Mouse (Mus musculus) hindbrain, postnatal 0 days (tissue): ENCODE measurements at regions not wholly inside any gene's neighbourhood (a gene's known extent, or its start where the extent isn't known, plus 50 kb on each side); places are given as distances from the start of the nearest gene placed in this dataset.

Experiments used
- ATAC-seq: fragments of 200-750 bp; cut with Nextera tagmentation; 2 replicates; pipeline ENCODE4 v1.8.0; 2017; ENCODE audit warnings: mild to moderate bottlenecking, moderate TSS enrichment, moderate library complexity
- DNase-seq: peaks from one replicate; pipeline ENCODE4 v3.0.0-alpha.2; 2015; ENCODE audit warnings: low spot score
- H3K27ac ChIP-seq: fragments of 300-500 bp; sonication (generic); 2 replicates; pipeline ENCODE4 v1.5.1; 2014; ENCODE audit warnings: mild to moderate bottlenecking
- H3K27me3 ChIP-seq: fragments of 300-500 bp; sonication (generic); 2 replicates; pipeline ENCODE4 v1.6.1; 2014; ENCODE audit warnings: low read length, mixed read lengths; ENCODE audit not compliant: insufficient read depth
- H3K36me3 ChIP-seq: fragments of 300-500 bp; sonication (generic); 2 replicates; pipeline ENCODE4 v1.6.1; 2014; ENCODE audit warnings: low read length, mixed read lengths; ENCODE audit not compliant: insufficient read depth
- H3K4me1 ChIP-seq: fragments of 300-500 bp; sonication (generic); 2 replicates; pipeline ENCODE4 v1.6.1; 2014; ENCODE audit warnings: antibody characterized with exemption, low read length, mixed read lengths; ENCODE audit not compliant: insufficient read depth
- H3K4me2 ChIP-seq: fragments of 300-500 bp; sonication (generic); 2 replicates; pipeline ENCODE4 v1.6.1; 2014; ENCODE audit warnings: low read depth, mild to moderate bottlenecking, low read length, moderate library complexity, mixed read lengths
- H3K4me3 ChIP-seq: fragments of 300-500 bp; sonication (generic); 2 replicates; pipeline ENCODE4 v1.5.1; 2014; ENCODE audit warnings: low read length
- H3K9ac ChIP-seq: fragments of 300-500 bp; sonication (generic); replicated peaks from 2 replicates; pipeline ENCODE4 v1.6.1; 2014; ENCODE audit warnings: mild to moderate bottlenecking, low read length, moderate library complexity, mixed read lengths
- H3K9me3 ChIP-seq: fragments of 300-500 bp; sonication (generic); 2 replicates; pipeline ENCODE4 v1.6.1; 2016; ENCODE audit warnings: low read length, mixed read lengths
- CTCF ChIP-seq: IDR thresholded peaks from 2 replicates; pipeline ENCODE4 v1.5.1; 2016; ENCODE audit warnings: antibody characterized with exemption, control low read depth, low read depth
- WGBS: fragments of 180-500 bp; shearing (Covaris S2); extraction: QIAGEN DNeasy Blood & Tissue Kit; methylation state at CpG from one replicate; pipeline ENCODE4 v1.1.7; 2014; 5-methylcytosine and 5-hydroxymethylcytosine counted together

GRCm38 (mm10) chr1:27642118-27642517 lies 954.9 kb upstream of the 4931408C20Rik start:
- H3K27me3 ChIP-seq, result no peaks in the 10 kb centered on the region
- no peak overlapping the region for H3K27ac ChIP-seq
- no peaks in the 10 kb centered on the region for H3K9me3 ChIP-seq
- ATAC-seq, result no peak
- H3K4me2 ChIP-seq, result no peak overlapping the region
- no peaks in the 10 kb centered on the region for H3K36me3 ChIP-seq
- H3K4me1 ChIP-seq, result no peaks in the 10 kb centered on the region
- peak; percentile 8 for DNase-seq
- H3K4me3 ChIP-seq, result no peak overlapping the region
- no peak for TF ChIP-seq CTCF
- H3K9ac ChIP-seq, result no peak overlapping the region

GRCm38 (mm10) chr1:27629101-27629500 lies 941.8 kb upstream of the 4931408C20Rik start:
- H3K4me1 ChIP-seq, result no peaks in the 10 kb centered on the region
- no peak for TF ChIP-seq CTCF
- DNase-seq, result no peak
- H3K4me2 ChIP-seq, result no peak overlapping the region
- no peak overlapping the region for H3K9ac ChIP-seq
- ATAC-seq, result no peak
- no peak overlapping the region for H3K27ac ChIP-seq
- H3K9me3 ChIP-seq, result no peaks in the 10 kb centered on the region
- no peaks in the 10 kb centered on the region for H3K36me3 ChIP-seq
- H3K27me3 ChIP-seq, result no peaks in the 10 kb centered on the region
- no peak overlapping the region for H3K4me3 ChIP-seq

GRCm38 (mm10) chr1:27616250-27616649 lies 929.0 kb upstream of the 4931408C20Rik start:
- DNase-seq (peak; percentile 3), ATAC-seq (no peak)
- Histone ChIP-seq H3K27ac (no peak overlapping the region), H3K9me3 (no peaks in the 10 kb centered on the region), H3K4me1 (no peaks in the 10 kb centered on the region), H3K27me3 (no peaks in the 10 kb centered on the region), H3K36me3 (no peaks in the 10 kb centered on the region), H3K4me2 (no peak overlapping the region), H3K4me3 (no peak overlapping the region), H3K9ac (no peak overlapping the region)
- TF ChIP-seq CTCF, result no peak

- WGBS, result 84% methylated on average over 8 of the region's 8 CpGs
- no peak for DNase-seq
- H3K4me1 ChIP-seq, result no peaks in the 10 kb centered on the region
Observed at GRCm38 (mm10) chr1:27608606-27609005, 921.3 kb upstream of the 4931408C20Rik start.

GRCm38 (mm10) chr1:27578776-27579175 lies 891.5 kb upstream of the 4931408C20Rik start:
- no peak overlapping the region for H3K27ac ChIP-seq
- no peaks in the 10 kb centered on the region for H3K27me3 ChIP-seq
- no peak for TF ChIP-seq CTCF
- peak; percentile 21 for DNase-seq
- ATAC-seq, result 0 out of 2 replicates have a peak, but pooled peaks have one; percentile 53
- H3K4me1 ChIP-seq, result no peaks in the 10 kb centered on the region
- no peak overlapping the region for H3K9ac ChIP-seq
- H3K36me3 ChIP-seq, result no peaks in the 10 kb centered on the region
- no peaks in the 10 kb centered on the region for H3K9me3 ChIP-seq
- no peak overlapping the region for H3K4me3 ChIP-seq
- H3K4me2 ChIP-seq, result no peak overlapping the region

More at GRCm38 (mm10) chr1:27608606-27609005, 921.3 kb upstream of the 4931408C20Rik start:
- no peak overlapping the region for H3K4me2 ChIP-seq
- no peak overlapping the region for H3K9ac ChIP-seq
- no peaks in the 10 kb centered on the region for H3K36me3 ChIP-seq
- H3K4me3 ChIP-seq, result no peak overlapping the region
- H3K27me3 ChIP-seq, result no peaks in the 10 kb centered on the region
- no peak for ATAC-seq
- no peak overlapping the region for H3K27ac ChIP-seq
- no peaks in the 10 kb centered on the region for H3K9me3 ChIP-seq
- no peak for TF ChIP-seq CTCF

GRCm38 (mm10) chr1:27559426-27559825 lies 872.2 kb upstream of the 4931408C20Rik start:
- no peaks in the 10 kb centered on the region for H3K36me3 ChIP-seq
- no peaks in the 10 kb centered on the region for H3K4me1 ChIP-seq
- no peaks in the 10 kb centered on the region for H3K27me3 ChIP-seq
- TF ChIP-seq CTCF, result no peak
- DNase-seq, result peak; percentile 12
- H3K9ac ChIP-seq, result no peak overlapping the region
- H3K9me3 ChIP-seq, result no peaks in the 10 kb centered on the region
- no peak for ATAC-seq
- H3K4me3 ChIP-seq, result no peak overlapping the region
- no peak overlapping the region for H3K4me2 ChIP-seq
- H3K27ac ChIP-seq, result no peak overlapping the region

GRCm38 (mm10) chr1:27510787-27511395 lies 823.6 kb upstream of the 4931408C20Rik start:
- Histone ChIP-seq H3K27ac (no peak overlapping the region), H3K9ac (no peak overlapping the region), H3K27me3 (no peaks in the 10 kb centered on the region), H3K9me3 (no peaks in the 10 kb centered on the region), H3K4me1 (no peaks in the 10 kb centered on the region), H3K4me2 (no peak overlapping the region), H3K4me3 (no peak overlapping the region), H3K36me3 (no peaks in the 10 kb centered on the region)
- no peak for ATAC-seq
- no peak for TF ChIP-seq CTCF
- no peak for DNase-seq
- WGBS, result 65% methylated on average over 4 of the region's 4 CpGs
